Mouse (Mus musculus): ENCODE data around the gene Arl6. TPM values are rescaled to one million over a fixed set of nuclear protein-coding genes. Genes with fewer than 3 reads are reported as not detected.
A peak's percentile ranks its signal among the peaks of the same experiment; 100 is the strongest.

Arl6 gene
- polyA plus RNA-seq, 1 experiment from 2014 or later: 18.2 TPM

- H3K27ac ChIP-seq (replicated peaks): no peak overlapping the region
- peak; percentile 49 for ATAC-seq (ENCODE audit: low FRiP score, low TSS enrichment)
- DNase-seq (ENCODE audit: low spot score): no peak
- no peak for TF ChIP-seq CTCF (IDR thresholded peaks at IDR 0.05; ENCODE audit: low read depth)
- TF ChIP-seq EP300 (optimal IDR thresholded peaks at IDR 0.05): no peak
- no peaks in the 10 kb centered on the region for H3K27me3 ChIP-seq (ENCODE audit: control insufficient read depth, insufficient read depth, low read length)
- H3K4me1 ChIP-seq (replicated peaks; ENCODE audit: control insufficient read depth, insufficient read depth): peaks cover 6% of the 10 kb centered on the region; the same call in 1 of the 2 replicates
- H3K4me2 ChIP-seq (replicated peaks; ENCODE audit: low read depth): no peak overlapping the region
- H3K4me3 ChIP-seq (ENCODE audit: low read depth, low read length): no peak overlapping the region
- H3K9me3 ChIP-seq (ENCODE audit: control insufficient read depth, low read length): no peaks in the 10 kb centered on the region
- no peak overlapping the region for H3K9ac ChIP-seq (ENCODE audit: low read length)
- H3K36me3 ChIP-seq (ENCODE audit: control insufficient read depth, insufficient read depth, low read length): no peaks in the 10 kb centered on the region
- WGBS: 72% methylated on average over 4 of the region's 4 CpGs
These were observed 53.4 kb downstream of the Arl6 start for GRCm38 (mm10) chr16:59585706-59586244.

- no peaks in the 10 kb centered on the region for H3K36me3 ChIP-seq (ENCODE audit: control insufficient read depth, insufficient read depth, low read length)
- no peaks in the 10 kb centered on the region for H3K27me3 ChIP-seq (ENCODE audit: control insufficient read depth, insufficient read depth, low read length)
- H3K4me1 ChIP-seq (replicated peaks; ENCODE audit: control insufficient read depth, insufficient read depth): peaks cover 3% of the 10 kb centered on the region; the same call in 1 of the 2 replicates
- H3K4me3 ChIP-seq (ENCODE audit: low read depth, low read length): no peak overlapping the region
- no peak for TF ChIP-seq CTCF (IDR thresholded peaks at IDR 0.05; ENCODE audit: low read depth)
- TF ChIP-seq EP300 (optimal IDR thresholded peaks at IDR 0.05): no peak
- DNase-seq (ENCODE audit: low spot score) (no peak), ATAC-seq (ENCODE audit: low FRiP score, low TSS enrichment) (no peak; the same call in 1 of the 2 replicates)
- 72% methylated on average over 5 of the region's 5 CpGs for WGBS
- H3K4me2 ChIP-seq (replicated peaks; ENCODE audit: low read depth): no peak overlapping the region
- no peaks in the 10 kb centered on the region for H3K9me3 ChIP-seq (ENCODE audit: control insufficient read depth, low read length)
- 0 out of 2 replicates have a peak overlapping the region, but pooled peaks have one; percentile 20 for H3K27ac ChIP-seq (replicated peaks)
- H3K9ac ChIP-seq (ENCODE audit: low read length): no peak overlapping the region
These were observed 55.7 kb downstream of the Arl6 start for GRCm38 (mm10) chr16:59583515-59583914.

DNA sequence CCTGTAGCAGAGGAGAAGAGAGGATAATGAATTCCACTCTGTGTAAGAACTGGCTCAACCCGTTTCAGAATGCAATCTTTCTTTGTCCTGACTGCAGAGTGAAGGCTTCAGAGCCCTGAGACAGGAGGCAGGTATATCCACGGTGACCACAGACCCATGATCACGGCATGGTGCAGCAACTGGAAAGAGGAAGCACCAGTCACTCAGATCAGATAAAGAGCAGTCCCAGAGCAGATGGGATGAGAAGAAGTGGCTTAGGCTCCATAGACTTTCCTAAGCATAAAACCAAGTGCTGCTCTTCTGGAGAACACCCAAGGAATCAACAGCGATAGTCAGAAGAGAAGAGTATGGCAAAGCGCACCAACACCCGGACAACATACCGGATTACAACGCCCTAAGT, 60.0 kb downstream of the Arl6 start:
- no peaks in the 10 kb centered on the region for H3K9me3 ChIP-seq (ENCODE audit: control insufficient read depth, low read length)
- no peak for TF ChIP-seq EP300 (optimal IDR thresholded peaks at IDR 0.05)
- no peak for TF ChIP-seq CTCF (IDR thresholded peaks at IDR 0.05; ENCODE audit: low read depth)
- WGBS: 76% methylated on average over 8 of the region's 8 CpGs
- no peaks in the 10 kb centered on the region for H3K27me3 ChIP-seq (ENCODE audit: control insufficient read depth, insufficient read depth, low read length)
- H3K4me2 ChIP-seq (replicated peaks; ENCODE audit: low read depth): no peak overlapping the region
- ATAC-seq (ENCODE audit: low FRiP score, low TSS enrichment): no peak
- H3K36me3 ChIP-seq (ENCODE audit: control insufficient read depth, insufficient read depth, low read length): no peaks in the 10 kb centered on the region
- no peak overlapping the region for H3K4me3 ChIP-seq (ENCODE audit: low read depth, low read length)
- no peak for DNase-seq (ENCODE audit: low spot score)
- H3K4me1 ChIP-seq (replicated peaks; ENCODE audit: control insufficient read depth, insufficient read depth): no peaks in the 10 kb centered on the region
- H3K9ac ChIP-seq (ENCODE audit: low read length): no peak overlapping the region
- H3K27ac ChIP-seq (replicated peaks): peak overlapping the region; percentile 65

DNA sequence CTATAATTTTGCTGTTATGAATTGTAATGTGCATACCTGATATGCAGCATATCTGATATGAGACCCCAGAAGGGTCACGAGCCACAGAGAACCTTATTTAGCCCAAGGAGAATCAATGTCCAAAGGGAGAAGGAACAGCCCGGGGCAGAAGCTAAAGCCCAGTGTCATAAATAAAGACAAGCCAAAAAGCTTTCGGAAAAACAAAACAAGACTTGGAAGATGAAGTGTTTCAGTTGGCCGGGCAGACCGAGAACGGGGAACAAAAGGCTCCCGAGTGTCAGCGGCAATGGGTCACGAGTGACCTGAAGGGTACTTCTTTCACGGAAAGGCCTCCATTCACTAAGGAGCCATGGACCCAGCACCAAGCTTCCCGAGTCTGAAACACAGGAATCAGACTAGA, 65.2 kb downstream of the Arl6 start:
- TF ChIP-seq CTCF (IDR thresholded peaks at IDR 0.05; ENCODE audit: low read depth): no peak
- no peak for TF ChIP-seq EP300 (optimal IDR thresholded peaks at IDR 0.05)
- Histone ChIP-seq H3K36me3 (ENCODE audit: control insufficient read depth, insufficient read depth, low read length) (no peaks in the 10 kb centered on the region), H3K9ac (ENCODE audit: low read length) (no peak overlapping the region), H3K4me1 (replicated peaks; ENCODE audit: control insufficient read depth, insufficient read depth) (no peaks in the 10 kb centered on the region), H3K4me3 (ENCODE audit: low read depth, low read length) (no peak overlapping the region), H3K27me3 (ENCODE audit: control insufficient read depth, insufficient read depth, low read length) (no peaks in the 10 kb centered on the region), H3K4me2 (replicated peaks; ENCODE audit: low read depth) (no peak overlapping the region), H3K27ac (replicated peaks) (no peak overlapping the region), H3K9me3 (ENCODE audit: control insufficient read depth, low read length) (no peaks in the 10 kb centered on the region)
- 75% methylated on average over 11 of the region's 11 CpGs for WGBS
- ATAC-seq (ENCODE audit: low FRiP score, low TSS enrichment) (no peak), DNase-seq (ENCODE audit: low spot score) (no peak)

- TF ChIP-seq CTCF (IDR thresholded peaks at IDR 0.05; ENCODE audit: low read depth) (no peak), EP300 (optimal IDR thresholded peaks at IDR 0.05) (no peak)
- 48% methylated on average over 3 of the region's 3 CpGs for WGBS
- no peaks in the 10 kb centered on the region for H3K27me3 ChIP-seq (ENCODE audit: control insufficient read depth, insufficient read depth, low read length)
These were observed 66.5 kb downstream of the Arl6 start for GRCm38 (mm10) chr16:59572685-59573084.

DNA sequence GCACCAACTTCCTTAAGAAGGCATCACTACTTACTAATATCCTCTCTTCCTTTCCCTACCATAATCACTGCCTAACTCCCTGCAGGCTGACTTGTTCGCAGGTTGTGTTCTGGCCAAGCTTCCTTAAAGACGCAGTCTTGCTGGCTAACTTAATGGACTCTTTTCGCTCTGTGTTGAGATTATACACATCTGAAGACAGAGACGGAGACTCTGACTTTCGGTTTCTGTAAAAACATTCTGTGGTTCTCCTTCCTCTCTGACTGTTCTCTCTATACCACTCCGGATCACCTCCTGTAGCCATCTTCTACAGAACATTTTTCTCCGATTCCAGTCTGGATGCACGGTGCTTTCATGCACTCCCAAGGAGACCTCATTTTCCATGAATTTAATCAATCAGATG, 68.4 kb downstream of the Arl6 start:
- DNase-seq (ENCODE audit: low spot score) (no peak), ATAC-seq (ENCODE audit: low FRiP score, low TSS enrichment) (no peak)
- 87% methylated on average over 8 of the region's 8 CpGs for WGBS
- Histone ChIP-seq H3K9ac (ENCODE audit: low read length) (no peak overlapping the region), H3K4me1 (replicated peaks; ENCODE audit: control insufficient read depth, insufficient read depth) (peaks cover 3% of the 10 kb centered on the region; the same call in 1 of the 2 replicates), H3K4me2 (replicated peaks; ENCODE audit: low read depth) (no peak overlapping the region), H3K9me3 (ENCODE audit: control insufficient read depth, low read length) (no peaks in the 10 kb centered on the region), H3K36me3 (ENCODE audit: control insufficient read depth, insufficient read depth, low read length) (no peaks in the 10 kb centered on the region), H3K27me3 (ENCODE audit: control insufficient read depth, insufficient read depth, low read length) (no peaks in the 10 kb centered on the region), H3K27ac (replicated peaks) (no peak overlapping the region), H3K4me3 (ENCODE audit: low read depth, low read length) (no peak overlapping the region)
- no peak for TF ChIP-seq EP300 (optimal IDR thresholded peaks at IDR 0.05)
- no peak for TF ChIP-seq CTCF (IDR thresholded peaks at IDR 0.05; ENCODE audit: low read depth)

More at GRCm38 (mm10) chr16:59572685-59573084, 66.5 kb downstream of the Arl6 start:
- Histone ChIP-seq H3K4me2 (replicated peaks; ENCODE audit: low read depth) (no peak overlapping the region), H3K9me3 (ENCODE audit: control insufficient read depth, low read length) (no peaks in the 10 kb centered on the region), H3K9ac (ENCODE audit: low read length) (no peak overlapping the region), H3K27ac (replicated peaks) (0 out of 2 replicates have a peak overlapping the region, but pooled peaks have one; percentile 20), H3K4me3 (ENCODE audit: low read depth, low read length) (no peak overlapping the region), H3K36me3 (ENCODE audit: control insufficient read depth, insufficient read depth, low read length) (no peaks in the 10 kb centered on the region), H3K4me1 (replicated peaks; ENCODE audit: control insufficient read depth, insufficient read depth) (no peaks in the 10 kb centered on the region; the same call in 1 of the 2 replicates)
- ATAC-seq (ENCODE audit: low FRiP score, low TSS enrichment): no peak
- no peak for DNase-seq (ENCODE audit: low spot score)
